Mouse (Mus musculus) limb, embryonic 11.5 days (tissue): Measurements from ENCODE around the gene Slc16a1. TPM values are rescaled to one million over a fixed set of nuclear protein-coding genes. Genes with fewer than 3 reads are reported as not detected.
"Not testable (repeated sequence)": the region's sequence is repeated elsewhere in the genome, so short reads cannot be mapped to it uniquely, and the experiment has no call there.

Experiments
- ATAC-seq: fragments of 200-750 bp; cut with Nextera tagmentation; 2 replicates; pipeline ENCODE4 v1.8.0; 2017; ENCODE audit warnings: low read depth; ENCODE audit not compliant: insufficient number of reproducible peaks, low FRiP score, low TSS enrichment
- DNase-seq: peaks from one replicate; pipeline ENCODE4 v3.0.0-alpha.2; 2015; ENCODE audit warnings: low spot score
- H3K27ac ChIP-seq: fragments of 300-500 bp; sonication (generic); replicated peaks from 2 replicates; pipeline ENCODE4 v1.5.1; 2014; ENCODE audit warnings: low read depth, mild to moderate bottlenecking, low read length
- H3K27me3 ChIP-seq: fragments of 300-500 bp; sonication (generic); 2 replicates; pipeline ENCODE4 v1.6.1; 2014; ENCODE audit warnings: mild to moderate bottlenecking, low read length, mixed read lengths; ENCODE audit not compliant: control insufficient read depth, insufficient read depth
- H3K36me3 ChIP-seq: fragments of 300-500 bp; sonication (generic); 2 replicates; pipeline ENCODE4 v1.6.1; 2014; ENCODE audit warnings: mild to moderate bottlenecking, low read length, moderate library complexity, mixed read lengths; ENCODE audit not compliant: control insufficient read depth, insufficient read depth
- H3K4me1 ChIP-seq: fragments of 300-500 bp; sonication (generic); 2 replicates; pipeline ENCODE4 v1.6.1; 2014; ENCODE audit warnings: low read length, mixed read lengths; ENCODE audit not compliant: control insufficient read depth, insufficient read depth
- H3K4me2 ChIP-seq: fragments of 300-500 bp; sonication (generic); 2 replicates; pipeline ENCODE4 v1.6.1; 2014; ENCODE audit warnings: low read depth, mild to moderate bottlenecking, moderate library complexity; ENCODE audit not compliant: severe bottlenecking
- H3K4me3 ChIP-seq: fragments of 300-500 bp; sonication (generic); 2 replicates; pipeline ENCODE4 v1.5.1; 2014; ENCODE audit warnings: low read depth, low read length
- H3K9ac ChIP-seq: fragments of 300-500 bp; sonication (generic); 2 replicates; pipeline ENCODE4 v1.6.1; 2014; ENCODE audit warnings: mild to moderate bottlenecking, low read length
- H3K9me3 ChIP-seq: fragments of 300-500 bp; sonication (generic); 2 replicates; pipeline ENCODE4 v1.6.1; 2016; ENCODE audit warnings: low read length; ENCODE audit not compliant: control insufficient read depth
- WGBS: fragments of 180-500 bp; shearing (Covaris S2); extraction: QIAGEN DNeasy Blood & Tissue Kit; methylation state at CpG from one replicate; pipeline ENCODE4 v1.1.7; 2014; 5-methylcytosine and 5-hydroxymethylcytosine counted together
- polyA plus RNA-seq: library from polyadenylated mRNA; unstranded; fragments of >200 nt; fragmentation: Nextera tagmentation; extraction: Ambion mirVana; gene quantifications from 2 replicates; pipeline ENCODE4 v1.2.1, GENCODE M21; 2014

Gene Slc16a1
- polyA plus RNA-seq, 1 experiment from 2014 or later = 55.6 TPM

DNA sequence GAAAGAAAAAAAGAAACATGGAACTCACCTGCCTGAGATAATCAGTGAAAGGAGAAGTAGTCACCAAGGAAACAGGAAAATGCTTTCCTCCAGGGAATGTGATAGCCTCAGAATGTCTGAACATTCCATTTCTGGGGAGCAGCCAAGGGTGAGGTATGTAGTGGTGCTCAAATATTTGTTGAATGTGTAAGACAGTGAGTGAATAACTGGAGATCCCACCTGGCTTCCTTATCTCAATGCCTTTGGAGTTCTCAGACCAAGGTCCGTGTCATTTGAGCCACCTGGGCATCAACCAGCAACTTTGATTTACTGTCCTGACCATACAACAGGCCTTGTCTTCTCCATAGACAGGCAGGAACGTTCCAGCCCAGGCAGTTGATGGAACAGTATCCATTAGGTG is 68.0 kb downstream of the Slc16a1 start:
- no peak overlapping the region for H3K27ac ChIP-seq
- ATAC-seq (no peak), DNase-seq (no peak)
- no peak overlapping the region for H3K4me3 ChIP-seq
- no peak overlapping the region for H3K9ac ChIP-seq
- H3K4me1 ChIP-seq = no peaks in the 10 kb centered on the region
- H3K27me3 ChIP-seq = no peaks in the 10 kb centered on the region
- no peaks in the 10 kb centered on the region for H3K36me3 ChIP-seq
- no peaks in the 10 kb centered on the region for H3K9me3 ChIP-seq
- no peak overlapping the region for H3K4me2 ChIP-seq
- WGBS = 76% methylated on average over 2 of the region's 2 CpGs

DNA sequence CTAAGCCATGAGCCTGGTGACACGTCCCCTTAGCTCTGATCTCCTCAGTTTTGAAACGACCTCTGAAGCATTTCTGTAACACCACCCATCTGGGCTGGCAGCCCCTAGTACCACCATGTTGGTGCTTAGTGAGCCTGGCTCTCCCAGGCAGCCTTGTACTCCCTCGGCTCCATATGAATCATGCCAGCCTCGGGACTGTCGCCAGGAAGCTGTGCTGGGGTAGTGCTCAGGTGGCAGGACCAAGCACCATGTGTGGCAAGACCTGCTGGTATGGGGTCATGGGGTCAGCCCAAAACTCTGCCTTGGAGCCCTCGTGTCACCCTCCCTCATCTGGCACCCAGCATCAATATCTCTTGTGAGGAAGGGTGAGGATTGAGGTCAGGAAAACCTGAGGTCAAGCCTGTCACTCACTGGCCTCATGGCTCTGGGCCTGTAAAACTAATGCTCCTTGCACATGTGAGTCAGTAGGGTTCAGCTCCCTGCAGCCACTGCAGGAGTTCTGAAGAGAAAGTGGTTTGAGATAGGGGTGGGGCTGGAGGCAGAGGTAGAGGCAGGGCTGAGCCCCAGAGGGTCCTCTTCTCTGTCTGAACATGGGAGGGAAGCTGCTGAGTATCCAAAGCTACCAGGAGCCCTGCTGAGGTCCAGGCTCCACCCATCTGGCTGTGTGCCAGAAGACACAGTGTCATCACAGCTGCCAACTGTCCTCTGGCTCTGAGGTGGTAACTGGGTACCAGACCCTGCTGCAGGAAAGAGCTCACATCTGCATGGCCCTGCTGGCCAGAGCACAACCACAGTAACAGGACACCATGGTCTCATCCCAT is 68.7 kb downstream of the Slc16a1 start:
- H3K4me3 ChIP-seq, H3K27ac ChIP-seq, H3K4me1 ChIP-seq, H3K4me2 ChIP-seq, DNase-seq, H3K9ac ChIP-seq, H3K36me3 ChIP-seq, H3K9me3 ChIP-seq, H3K27me3 ChIP-seq: not testable (repeated sequence)
- ATAC-seq = 0 out of 2 replicates have a peak, but pooled peaks have one; percentile 31
- 61% methylated on average over 6 of the region's 6 CpGs for WGBS

DNA sequence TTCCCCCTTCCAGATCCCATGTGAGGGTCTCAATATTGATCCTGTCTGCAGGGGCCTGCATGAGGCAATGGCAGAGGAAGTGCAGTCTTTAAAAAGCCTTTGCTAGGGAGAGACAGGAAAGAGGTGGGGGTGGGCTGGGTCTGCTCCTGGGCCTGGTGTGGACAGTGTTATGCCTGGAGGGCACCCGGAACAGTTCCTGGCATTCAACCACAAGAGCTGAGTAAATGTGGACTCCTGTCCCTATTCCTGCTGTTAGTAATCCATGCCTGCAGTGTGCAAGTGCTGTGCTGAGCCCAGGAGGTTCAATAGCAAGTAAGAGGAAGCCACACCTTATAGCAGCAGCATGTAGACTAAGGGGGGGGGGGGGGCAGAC is 69.3 kb downstream of the Slc16a1 start:
- not testable (repeated sequence) for H3K27ac ChIP-seq, H3K36me3 ChIP-seq, DNase-seq, H3K9me3 ChIP-seq, H3K4me3 ChIP-seq, H3K27me3 ChIP-seq, H3K4me2 ChIP-seq, H3K9ac ChIP-seq, H3K4me1 ChIP-seq
- peak; percentile 69 for ATAC-seq
- WGBS = 69% methylated on average over 1 of the region's 1 CpGs

Other genes with a start within 250 kb of the Slc16a1 start
- gene Lrig2, start 126.8 kb upstream of the Slc16a1 start, polyA plus RNA-seq = 23.1 and 24.4 TPM in 2 replicates
- gene Ppm1j, start 142.4 kb downstream of the Slc16a1 start, polyA plus RNA-seq = 1.3 and 1.8 TPM in 2 replicates
- 0.29 and 0.30 TPM in 2 replicates for gene Fam19a3, start 143.2 kb downstream of the Slc16a1 start, polyA plus RNA-seq
- 146 and 160 TPM in 2 replicates for gene Rhoc, start 149.7 kb downstream of the Slc16a1 start, polyA plus RNA-seq
- gene Mov10, start 179.9 kb downstream of the Slc16a1 start, polyA plus RNA-seq = 61.4 and 62.3 TPM in 2 replicates
- gene St7l, start 225.3 kb downstream of the Slc16a1 start, polyA plus RNA-seq = 32.1 and 33.8 TPM in 2 replicates
- 207 and 210 TPM in 2 replicates for gene Capza1, start 225.8 kb downstream of the Slc16a1 start, polyA plus RNA-seq